Mouse (Mus musculus): ENCODE data around the gene Nfkbiz. TPM values are rescaled to one million over a fixed set of nuclear protein-coding genes. Genes with fewer than 3 reads are reported as not detected.

Gene Nfkbiz
- total RNA-seq (2023), result 100 to 1,000 TPM; 130 to 143 TPM

GRCm38 (mm10) chr16:55838510-55839474 is at the start of gene Nfkbiz:
Gene Nfkbiz, minus strand, starts transcription at chr16:55838899.

Other genes starting within 250 kb of the Nfkbiz start
- 10 to 100 TPM; 26.0 to 28.3 TPM for gene Nxpe3, start 56.4 kb upstream of the Nfkbiz start, total RNA-seq (2023)
- 10 to 100 TPM; 57.5 to 63.3 TPM for gene Cep97, start 96.0 kb upstream of the Nfkbiz start, total RNA-seq (2023)
- gene Rpl24, start 127.4 kb upstream of the Nfkbiz start, total RNA-seq (2023), result 1,000 to 10,000 TPM; 1,002 to 1,010 TPM
- gene Zbtb11, start 135.0 kb upstream of the Nfkbiz start, total RNA-seq (2023), result 10 to 100 TPM; 55.3 to 61.6 TPM
- gene Pcnp, start 190.8 kb upstream of the Nfkbiz start, total RNA-seq (2023), result 100 to 1,000 TPM; 107 to 115 TPM
- gene Trmt10c, start 198.9 kb upstream of the Nfkbiz start, total RNA-seq (2023), result 10 to 100 TPM; 20.6 to 20.8 TPM
- gene Senp7, start 209.4 kb upstream of the Nfkbiz start, total RNA-seq (2023), result 10 to 100 TPM; 91.2 to 97.4 TPM

All from T-cell, adult 66 days (primary cell).